Mouse (Mus musculus) WW6 (cell line): ENCODE measurements around the gene Mnt.

Experiments used
- DNase-seq: peaks from one replicate; pipeline ENCODE4 v3.0.0-alpha.2; 2013; ENCODE audit warnings: low read depth, low spot score

Gene Mnt

DNA sequence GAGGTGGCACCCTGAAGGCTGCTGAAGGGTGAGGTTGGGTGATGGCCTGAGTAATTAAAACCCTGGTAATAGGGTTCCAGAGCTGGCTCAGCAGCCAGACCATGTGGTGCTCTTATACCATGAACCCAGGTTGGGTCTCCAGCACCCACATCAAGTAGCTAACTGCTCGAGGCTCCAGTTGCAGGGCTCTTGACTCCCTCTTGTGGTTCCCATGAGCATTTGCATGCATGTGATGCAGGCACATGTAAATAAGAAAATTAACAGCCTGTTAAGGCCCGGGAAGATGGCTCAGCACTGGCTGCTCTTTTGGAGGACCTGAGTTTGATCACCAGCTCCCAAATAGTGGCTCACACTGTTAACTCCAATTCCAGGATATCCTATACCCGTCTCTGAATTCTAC lies 15.1 kb downstream of the Mnt start:
- DNase-seq = no peak

DNA sequence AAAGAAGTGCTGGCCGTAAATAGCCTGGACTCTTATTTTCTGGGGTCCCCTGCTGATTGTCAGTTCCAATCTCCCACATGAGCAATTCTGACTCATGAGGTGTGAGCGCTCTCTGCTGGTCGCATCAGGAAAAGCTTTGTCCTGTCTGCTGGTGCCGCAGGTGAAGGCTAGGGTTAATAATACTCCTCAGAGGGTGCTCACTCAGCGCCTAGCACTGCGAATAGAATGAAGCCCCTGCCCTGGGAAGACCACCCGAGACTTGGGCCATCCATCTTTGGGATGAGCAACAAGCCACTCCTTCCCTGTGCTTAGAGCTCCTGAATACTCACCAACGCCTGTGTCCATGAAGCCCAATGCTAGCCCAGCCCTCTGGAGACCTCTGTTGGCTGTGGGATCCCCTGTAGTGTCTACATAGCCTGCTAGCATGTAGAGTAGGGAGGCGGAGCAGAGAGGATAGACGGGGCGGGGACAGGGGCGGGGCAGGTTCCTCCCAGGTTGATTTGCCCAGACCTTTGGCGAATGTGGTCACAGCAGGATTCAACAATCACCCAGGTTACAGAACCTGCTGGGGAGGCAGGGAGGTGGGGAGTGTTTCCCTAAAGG lies 17.3 kb downstream of the Mnt start:
- DNase-seq = peak; percentile 87

DNA sequence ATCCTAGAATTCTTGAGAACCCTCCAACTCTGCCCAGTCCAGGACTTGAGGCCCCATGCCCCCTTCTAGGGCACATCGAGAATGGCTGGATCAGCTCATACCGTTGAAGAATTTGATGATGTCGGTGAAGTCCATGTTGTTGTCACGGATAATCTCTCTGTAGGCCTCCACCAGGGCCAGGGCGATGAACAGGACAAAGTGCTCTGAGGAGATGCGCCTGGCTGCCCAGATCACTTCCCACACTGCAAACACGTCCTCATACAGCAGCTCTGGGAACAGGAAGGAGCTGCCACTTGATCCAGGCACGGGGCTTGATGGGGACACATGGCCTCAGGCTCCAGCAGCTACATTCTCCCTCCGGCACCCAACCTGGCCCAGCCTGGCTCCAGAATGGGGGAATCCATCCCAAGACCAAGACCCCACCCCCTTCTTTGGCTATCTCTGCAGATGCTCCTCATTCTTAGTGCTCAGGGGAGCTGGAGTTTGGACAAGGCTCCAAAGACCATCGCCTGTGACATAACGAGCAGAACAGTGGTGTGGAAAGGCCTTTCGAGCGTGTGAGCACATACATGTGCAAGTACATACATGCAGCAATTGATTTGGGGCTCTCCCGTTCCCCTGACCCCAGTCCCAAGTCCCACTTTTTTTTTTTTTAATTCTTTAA lies 20.4 kb downstream of the Mnt start:
- no peak for DNase-seq

DNA sequence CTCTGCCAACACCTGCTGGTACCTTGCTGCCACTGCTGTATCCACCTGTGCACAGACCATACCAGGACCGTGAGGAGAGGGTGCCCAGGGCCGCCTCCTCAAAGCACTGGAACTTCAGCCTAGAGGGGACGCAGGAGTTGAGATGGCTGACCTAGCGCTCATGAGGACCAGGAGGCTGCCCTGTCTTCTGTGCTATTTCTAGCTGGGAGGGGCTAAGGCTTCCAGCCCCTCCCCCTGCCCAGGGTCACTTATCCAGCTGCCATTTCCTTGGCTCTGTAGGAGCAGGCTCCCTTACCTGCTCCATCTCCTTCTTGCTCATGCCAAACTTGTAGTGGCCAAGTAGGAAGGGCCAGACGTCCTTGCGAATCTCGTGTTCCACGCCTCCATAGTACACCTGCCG lies 27.0 kb downstream of the Mnt start:
- no peak for DNase-seq

DNA sequence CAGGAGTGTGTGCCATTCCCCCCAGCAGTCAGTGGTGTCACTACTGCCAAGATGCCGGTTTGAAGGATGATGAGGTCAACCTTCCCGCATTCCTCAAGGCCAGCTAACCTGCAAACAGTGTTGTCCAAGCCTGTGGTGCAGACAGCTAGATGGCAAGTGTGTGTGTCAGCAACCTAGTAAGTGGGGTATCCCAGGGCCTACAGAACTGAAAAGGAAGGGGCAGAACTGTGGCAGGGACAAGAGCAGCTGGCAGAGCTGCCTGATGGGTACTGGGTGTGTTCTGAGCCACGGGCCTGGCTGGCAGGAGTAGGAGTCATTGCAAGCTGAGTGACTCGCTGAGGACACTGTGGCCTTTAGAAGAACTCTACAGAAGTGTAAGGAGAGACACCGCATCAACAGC lies 31.4 kb downstream of the Mnt start:
- DNase-seq = no peak

DNA sequence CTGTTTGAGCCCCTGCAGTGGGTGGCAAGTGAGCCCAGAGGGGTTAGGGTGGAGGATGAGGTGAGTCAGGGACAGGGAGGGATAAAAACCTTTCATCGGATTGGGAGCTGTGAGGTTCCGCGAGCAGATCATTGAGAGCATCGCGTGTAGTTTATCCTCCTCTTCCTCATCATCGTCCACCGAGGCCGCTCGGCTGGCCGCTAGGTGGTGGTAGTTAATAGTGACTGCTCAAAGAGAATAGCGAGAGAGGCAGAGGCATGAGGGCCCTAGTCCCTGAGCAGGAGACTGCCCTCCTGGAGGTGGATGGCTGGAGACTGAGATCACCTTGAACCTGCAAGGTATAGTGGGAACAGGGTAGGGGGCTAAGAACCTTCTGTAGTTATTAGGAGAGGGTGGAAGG lies 32.8 kb downstream of the Mnt start:
- DNase-seq = no peak

DNA sequence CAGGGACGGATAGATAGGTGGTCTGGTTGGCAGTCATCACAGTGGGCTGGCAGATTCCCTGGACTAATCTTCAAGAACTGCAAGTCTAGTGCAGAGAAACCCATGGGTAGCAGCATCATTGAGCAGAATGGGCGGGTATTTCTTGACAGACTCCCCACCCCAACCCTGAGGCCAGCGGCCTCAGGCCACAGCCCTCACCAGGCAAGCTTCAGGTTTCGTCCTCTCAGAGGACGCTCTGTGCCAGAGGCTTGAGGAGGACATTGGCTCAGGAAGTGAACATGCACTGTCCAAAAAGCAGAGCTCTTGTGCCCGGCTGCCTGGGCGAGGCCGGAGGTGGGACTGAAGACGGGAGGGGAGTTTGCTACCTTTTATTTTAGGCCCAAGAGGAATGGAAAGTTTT lies 33.7 kb downstream of the Mnt start:
- no peak for DNase-seq

DNA sequence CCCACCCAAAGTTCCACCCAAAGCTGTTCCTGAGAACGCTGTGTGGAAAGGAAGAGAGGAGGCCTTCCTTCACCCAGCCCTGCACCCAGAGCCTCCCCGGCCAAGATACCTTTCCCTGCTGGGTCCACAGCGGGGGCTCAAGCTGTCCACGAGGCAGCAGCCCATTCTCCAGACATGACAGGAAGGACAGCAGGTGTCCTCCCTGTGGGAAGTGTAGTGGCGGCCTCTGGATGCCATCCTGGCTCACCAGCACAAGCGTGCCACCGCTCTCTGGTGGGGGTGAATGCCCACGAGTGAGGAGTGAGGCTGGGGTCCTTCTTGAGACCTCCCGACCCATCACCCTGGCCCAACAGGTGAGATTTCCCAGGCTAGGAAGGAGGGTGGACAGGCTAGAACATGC lies 34.5 kb downstream of the Mnt start:
- no peak for DNase-seq

DNA sequence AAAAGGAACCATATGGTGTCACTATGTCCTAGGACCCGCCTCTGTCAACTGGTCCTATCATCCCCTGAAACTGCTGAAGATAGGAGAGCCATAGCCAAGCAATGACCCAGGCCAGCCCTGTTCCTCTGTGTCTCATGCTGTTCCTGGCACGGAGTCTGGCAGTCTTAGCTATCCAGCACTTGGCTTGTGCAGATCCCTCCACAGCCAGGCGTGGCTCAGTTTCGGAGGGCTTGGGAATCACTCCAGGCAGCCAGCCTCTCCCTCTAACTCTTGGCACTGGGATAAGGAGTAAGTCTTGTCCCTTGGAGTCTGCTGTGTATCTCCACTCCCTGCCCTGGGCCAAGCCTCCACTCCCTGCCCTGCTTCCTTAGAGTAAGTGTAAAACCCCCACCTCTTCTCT lies 35.9 kb downstream of the Mnt start:
- no peak for DNase-seq

DNA sequence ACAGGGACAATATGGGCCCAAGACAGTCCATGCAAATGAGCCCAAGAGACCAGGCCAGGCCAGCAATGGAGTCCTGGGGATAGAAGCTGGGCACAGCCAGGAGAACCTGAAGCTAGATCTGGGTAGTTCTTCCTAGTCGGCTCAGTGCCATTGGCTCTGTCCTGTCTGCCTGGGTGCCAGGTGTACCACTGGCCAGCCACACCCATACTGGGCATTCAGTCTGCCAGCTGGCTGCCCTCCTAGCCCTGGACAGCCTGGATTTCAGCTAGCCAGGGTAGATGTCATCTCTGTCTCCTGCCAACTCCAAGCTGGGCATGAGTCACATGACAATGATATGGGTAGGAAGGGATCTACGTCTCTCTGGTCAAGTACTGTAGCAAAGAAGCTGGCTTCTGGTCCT lies 36.5 kb downstream of the Mnt start:
- DNase-seq = no peak

DNA sequence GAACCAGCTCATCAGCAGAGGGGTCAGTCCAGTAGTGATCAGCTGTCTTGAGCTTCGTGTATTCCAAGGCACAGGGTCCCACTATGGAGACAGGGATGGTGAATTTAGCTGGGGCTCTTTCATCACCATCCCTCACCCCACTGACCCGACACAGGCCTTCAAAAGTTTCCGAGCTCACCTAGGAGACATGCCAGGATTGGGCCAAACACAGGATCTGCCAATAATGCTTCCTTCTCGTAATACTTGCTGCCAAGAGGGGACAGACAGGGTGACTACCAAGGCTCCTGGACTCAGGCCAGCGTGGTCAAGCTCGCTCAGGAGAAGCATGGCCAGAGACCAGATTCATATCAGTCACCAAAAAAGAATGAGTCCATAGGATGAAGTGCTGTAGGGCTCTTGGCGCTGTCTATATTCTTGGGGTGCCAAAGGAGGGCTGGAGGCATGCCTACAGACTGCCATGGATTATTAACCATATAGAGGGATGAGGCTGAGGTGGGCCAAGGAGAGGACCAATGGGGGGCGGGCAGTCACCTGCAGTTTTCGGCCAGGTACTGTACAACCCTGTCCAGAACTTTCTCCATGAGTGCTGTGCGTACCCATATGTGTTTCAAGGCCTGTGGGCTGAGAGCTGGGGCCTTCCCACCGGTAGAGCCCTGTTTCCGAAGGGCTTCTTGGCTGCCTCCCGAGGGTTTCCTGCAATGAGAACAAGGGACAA lies 37.5 kb downstream of the Mnt start:
- DNase-seq = no peak

DNA sequence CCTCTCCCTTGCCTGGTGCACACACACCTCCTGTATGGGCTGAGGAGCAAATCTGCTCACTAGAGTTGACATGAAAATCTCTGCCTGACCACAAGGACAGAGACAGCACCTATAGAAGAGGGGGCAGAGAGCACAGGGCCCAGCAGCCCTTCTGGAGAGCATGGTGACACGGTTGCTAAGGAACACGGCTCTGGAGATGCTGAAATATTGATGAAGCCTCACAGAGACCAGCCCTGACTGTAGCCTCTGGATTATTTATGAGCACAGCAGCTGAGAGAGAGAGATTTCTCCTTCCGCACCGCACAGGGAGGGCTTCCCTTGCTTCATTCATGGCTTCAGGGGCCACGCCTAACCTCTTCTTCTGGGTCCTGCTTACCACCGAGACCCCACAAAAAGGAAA lies 38.9 kb downstream of the Mnt start:
- DNase-seq = no peak

DNA sequence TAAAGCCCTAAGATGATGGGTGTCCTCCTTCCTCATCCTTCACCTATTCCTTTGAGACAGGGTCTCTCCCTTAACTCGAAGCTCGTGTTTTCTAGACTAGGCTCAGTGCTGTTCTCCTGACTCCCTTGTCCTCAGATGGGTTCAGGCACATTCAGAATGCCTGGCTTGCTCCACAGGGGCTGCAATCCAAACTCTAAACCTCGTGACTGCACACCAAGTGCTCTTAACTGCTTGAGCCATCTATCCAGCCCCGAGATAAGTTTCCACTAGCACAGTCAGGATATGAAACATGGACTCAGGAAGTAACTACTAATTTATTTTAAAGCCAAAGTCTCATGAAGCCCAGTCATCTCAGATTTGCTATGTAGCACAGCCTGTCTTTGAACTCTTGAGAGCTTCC lies 39.8 kb downstream of the Mnt start:
- DNase-seq = no peak

DNA sequence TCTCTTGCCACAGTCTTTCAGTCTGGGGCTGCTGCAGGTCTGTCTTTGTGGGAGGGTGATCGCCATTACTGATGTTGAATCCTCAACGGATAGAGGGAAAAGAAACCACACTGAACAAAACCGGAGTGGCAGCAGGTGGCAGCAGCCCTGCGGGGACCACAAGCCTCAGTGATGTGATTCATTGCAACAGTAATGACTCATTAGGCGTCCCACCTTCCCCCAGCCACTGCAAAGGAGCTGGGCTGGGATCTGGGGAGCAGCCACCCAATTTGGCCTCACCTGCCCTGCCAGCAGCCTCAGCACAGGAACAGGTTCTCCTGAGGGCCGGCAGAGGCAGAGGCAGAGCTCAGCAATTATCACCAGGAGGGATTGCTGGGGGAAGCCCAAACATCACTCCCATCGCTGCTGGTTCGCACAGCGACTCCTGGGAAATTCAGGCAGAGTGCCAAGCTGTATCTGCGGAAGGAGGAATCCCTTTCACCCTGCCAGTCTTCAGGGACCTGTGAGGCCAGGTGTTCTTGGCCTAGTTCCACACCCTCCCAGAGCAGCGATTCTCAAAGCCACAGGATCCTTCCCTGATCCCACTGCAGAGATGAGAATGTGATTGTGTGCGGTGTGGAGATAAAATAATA lies 40.4 kb downstream of the Mnt start:
- DNase-seq = no peak

DNA sequence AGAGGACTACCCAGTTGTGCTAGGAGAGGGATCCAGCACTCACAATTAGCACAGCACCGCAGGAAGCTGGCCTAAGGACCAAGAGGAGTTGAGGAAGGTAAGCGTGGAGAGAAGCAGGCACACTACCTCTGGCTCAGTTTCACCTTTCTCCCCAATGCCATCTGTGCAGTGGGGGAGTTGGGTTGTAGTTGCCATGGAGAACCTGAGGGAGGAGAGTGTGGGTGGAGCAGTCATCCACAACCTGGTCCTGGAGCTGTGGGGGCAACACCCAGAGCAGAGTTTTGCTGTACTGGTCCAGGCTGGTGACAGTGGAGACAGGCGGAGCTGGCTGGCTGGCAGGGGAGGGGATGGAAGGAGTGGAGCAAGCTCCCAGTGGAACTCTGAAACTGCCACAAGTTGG lies 43.9 kb downstream of the Mnt start:
- no peak for DNase-seq

DNA sequence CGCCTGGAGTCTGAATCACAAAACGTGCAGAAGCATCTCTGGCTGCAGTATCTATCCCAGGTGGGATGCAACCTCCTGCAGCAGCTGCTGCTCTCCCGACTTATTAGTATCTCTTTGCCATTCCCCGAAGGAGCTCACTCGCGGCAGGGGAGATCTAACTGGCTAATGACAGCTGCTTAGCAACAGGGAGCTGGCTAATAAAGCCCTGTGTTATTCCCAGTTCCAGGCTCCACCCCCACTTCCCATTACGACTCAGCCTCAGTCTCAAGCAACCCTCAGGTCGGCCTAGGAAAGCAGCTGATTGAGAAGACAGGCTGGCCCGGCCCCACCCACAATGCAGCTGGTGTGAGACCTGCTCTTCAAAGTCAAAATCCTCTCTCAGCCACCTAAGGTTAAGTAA lies 46.1 kb downstream of the Mnt start:
- DNase-seq = peak; percentile 71

DNA sequence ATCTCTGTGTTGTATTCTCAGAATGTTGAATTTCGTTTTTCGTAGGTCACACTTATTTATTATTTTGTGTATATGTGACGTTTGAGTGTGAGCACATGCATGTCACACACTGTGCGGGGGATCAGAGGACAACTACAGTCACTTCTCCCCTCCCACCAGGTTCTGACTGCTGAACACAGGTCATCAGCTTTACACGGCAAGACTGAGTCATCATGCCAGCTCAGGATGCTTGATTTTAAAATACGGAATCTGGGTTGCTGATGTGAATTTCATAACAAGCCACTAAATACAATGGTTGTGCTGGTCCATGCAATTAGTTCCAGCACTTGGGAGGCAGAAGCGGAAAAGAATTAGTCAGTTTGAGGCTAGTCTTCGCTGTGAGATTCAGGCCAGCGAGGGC lies 50.3 kb downstream of the Mnt start:
- no peak for DNase-seq

DNA sequence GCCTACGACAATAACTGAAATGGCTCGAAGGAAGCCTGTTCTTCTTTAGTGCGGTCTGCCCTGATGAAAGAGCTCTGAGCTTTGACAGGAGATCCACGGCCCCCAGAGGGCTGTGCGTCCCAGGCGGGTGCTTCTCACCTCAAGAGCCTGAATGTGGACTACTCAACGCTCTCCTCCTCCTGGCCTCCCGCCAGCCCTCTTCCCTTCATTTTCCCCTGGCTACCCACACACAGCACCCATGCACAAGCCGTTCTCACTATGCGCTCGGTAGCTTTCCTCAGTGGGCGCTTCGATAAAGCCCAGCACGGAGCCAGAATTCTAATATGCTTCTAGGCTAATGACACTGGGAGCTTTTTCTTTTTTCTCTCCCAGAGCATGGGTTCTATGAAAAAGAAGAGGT lies 51.3 kb downstream of the Mnt start:
- no peak for DNase-seq

DNA sequence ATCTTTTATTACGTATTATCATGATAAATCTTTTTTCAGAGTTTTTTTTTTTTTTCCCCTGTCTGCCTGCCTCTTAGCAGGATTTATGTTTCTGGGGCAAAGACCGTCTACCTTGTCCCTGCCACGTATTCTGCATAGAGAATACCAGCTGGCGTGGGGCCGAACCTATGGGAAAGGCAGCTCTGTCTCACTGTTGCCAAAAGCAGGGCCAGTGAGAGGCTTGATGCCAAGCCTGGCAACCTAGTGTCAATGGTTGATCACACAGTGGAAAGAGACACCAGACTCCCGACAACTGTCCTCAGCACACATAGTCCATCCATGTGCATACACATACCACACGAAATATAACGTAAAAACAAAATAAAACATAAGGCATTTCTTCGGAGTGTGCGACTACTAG lies 52.4 kb downstream of the Mnt start:
- DNase-seq = no peak

DNA sequence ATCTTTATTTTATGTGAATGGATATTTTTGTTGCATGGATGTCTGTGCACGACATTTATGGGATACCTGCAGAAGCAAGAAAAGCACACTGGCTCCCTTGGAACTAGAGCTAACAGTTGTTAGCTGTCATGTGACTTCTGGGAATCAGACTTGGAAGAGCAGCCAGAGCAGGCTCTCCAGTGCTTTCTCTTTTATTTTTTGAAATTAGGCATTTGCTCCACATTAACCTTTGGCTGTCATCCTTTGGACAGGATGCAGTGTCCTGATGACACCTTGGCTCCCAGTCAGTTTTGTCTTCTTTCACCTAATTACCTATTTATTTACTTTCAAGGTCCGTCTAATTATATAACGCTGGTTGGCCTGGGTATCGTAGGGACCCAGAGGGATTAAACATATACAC lies 63.9 kb downstream of the Mnt start:
- DNase-seq = no peak
